Mouse (Mus musculus) spleen, embryonic (tissue): ENCODE data around the gene Trcg1.

Experiments
- CTCF ChIA-PET: fragments of 350-600 bp; sonication (Branson Sonifier 250); formaldehyde crosslinking; loops from one replicate; lab custom pipeline; 2022; lab: Charles Lee

Gene Trcg1

GRCm38 (mm10) chr9:57261913-57262794 lies 25.8 kb downstream of the Trcg1 start, which contains the start of gene 1700017B05Rik:
TSS of gene 1700017B05Rik (minus strand) at chr9:57262612.
- CTCF ChIA-PET: no interaction called here

- CTCF ChIA-PET: no interaction called here
Observed at GRCm38 (mm10) chr9:57262795-57263684, 26.7 kb downstream of the Trcg1 start.

DNA sequence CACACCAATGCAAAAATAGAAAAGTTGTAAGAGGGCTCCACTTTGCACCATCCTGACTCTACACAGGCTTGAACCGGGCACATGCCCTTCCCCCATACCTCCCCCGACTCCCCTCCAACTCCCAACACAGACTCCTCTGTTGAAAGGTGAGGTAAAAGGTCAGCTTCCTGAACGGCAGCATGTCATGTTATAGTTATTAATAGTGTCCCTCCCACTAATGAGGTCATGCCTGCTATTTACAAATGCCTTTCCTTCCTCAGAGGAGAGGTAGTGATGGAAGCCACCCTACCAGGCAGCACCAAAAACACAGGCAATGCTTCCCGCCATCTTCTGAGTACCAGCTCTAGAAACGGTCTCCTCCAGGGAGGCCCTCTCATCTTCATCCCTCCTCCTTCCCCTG lies 28.8 kb downstream of the Trcg1 start:
- CTCF ChIA-PET: no interaction called here

DNA sequence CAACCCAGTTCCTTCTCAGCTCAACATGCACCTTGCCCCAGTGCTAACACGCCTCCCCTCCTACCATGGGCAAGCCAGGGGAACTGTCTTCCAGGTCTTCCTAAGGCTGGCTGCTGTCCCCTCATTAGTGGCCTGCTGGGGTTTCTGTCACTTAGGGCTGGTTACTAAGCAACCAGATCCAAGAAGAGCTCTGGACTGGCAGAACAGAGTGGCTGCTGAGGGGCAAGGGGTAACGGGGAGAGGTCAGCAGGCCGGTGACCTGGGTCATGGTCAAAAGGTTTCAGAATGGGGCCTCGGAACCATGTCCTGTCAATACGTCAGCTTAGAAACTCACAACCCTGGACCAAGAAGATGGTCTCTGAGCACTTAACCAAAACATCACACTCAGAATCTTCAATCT lies 31.1 kb downstream of the Trcg1 start:
- CTCF ChIA-PET: no interaction called here

- CTCF ChIA-PET: interaction anchor here (0.6 to 0.7 kb wide), 2 partner anchors 14 to 171 kb away, joined by 3 to 10 read pairs; no protein-coding TSS in a partner anchor
Observed at GRCm38 (mm10) chr9:57268078-57268477, 31.7 kb downstream of the Trcg1 start.

DNA sequence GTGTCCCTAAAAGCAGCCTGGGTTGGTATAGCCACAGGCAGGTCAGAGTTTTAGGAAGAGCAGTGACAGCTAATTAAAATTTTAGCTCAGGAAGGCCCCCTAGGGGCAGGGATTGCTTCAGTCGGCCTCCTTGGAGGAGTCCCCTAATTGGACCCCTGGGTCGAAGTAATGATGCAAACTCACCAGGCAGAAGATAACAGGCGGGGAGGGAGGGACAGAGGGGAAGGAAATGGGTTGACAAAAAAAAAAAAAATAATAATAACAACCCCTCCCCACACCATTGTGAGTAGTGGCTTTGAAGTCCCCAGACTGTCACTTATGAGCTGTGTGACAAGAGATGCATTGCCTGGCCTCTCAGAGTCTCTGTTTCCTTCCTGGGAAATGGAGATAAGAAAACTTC lies 32.2 kb downstream of the Trcg1 start:
- CTCF ChIA-PET: interaction anchor here (0.6 to 0.7 kb wide), 3 partner anchors 13 to 554 kb away, joined by 3 to 10 read pairs (median 7); no protein-coding TSS in a partner anchor

GRCm38 (mm10) chr9:57269384-57269783 lies 33.0 kb downstream of the Trcg1 start:
- CTCF ChIA-PET: interaction anchor here (0.7 kb wide), 2 partner anchors 96 to 553 kb away, joined by 3 to 7 read pairs; no protein-coding TSS in a partner anchor

DNA sequence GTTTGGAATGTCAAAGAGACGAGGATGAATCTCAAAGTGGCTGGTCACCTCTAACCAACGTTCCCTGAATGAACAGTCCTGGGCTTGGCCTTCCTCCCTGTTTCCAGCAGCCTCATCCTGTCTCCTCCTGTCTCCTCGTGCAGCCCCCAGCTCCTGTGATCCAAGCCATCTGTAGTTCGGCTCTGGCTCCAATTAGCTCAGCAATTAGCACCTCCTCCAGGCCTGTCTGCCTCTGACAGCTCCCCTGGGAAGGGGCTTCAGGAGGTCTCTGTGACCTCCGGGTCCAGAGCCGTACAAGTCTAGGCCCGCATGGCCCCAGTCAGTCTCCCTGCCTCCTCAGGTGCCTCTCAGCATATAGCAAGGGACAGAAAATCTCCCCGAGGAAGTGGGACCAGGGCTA lies 34.0 kb downstream of the Trcg1 start:
- CTCF ChIA-PET: no interaction called here

GRCm38 (mm10) chr9:57271081-57271480 lies 34.7 kb downstream of the Trcg1 start:
- CTCF ChIA-PET: no interaction called here

DNA sequence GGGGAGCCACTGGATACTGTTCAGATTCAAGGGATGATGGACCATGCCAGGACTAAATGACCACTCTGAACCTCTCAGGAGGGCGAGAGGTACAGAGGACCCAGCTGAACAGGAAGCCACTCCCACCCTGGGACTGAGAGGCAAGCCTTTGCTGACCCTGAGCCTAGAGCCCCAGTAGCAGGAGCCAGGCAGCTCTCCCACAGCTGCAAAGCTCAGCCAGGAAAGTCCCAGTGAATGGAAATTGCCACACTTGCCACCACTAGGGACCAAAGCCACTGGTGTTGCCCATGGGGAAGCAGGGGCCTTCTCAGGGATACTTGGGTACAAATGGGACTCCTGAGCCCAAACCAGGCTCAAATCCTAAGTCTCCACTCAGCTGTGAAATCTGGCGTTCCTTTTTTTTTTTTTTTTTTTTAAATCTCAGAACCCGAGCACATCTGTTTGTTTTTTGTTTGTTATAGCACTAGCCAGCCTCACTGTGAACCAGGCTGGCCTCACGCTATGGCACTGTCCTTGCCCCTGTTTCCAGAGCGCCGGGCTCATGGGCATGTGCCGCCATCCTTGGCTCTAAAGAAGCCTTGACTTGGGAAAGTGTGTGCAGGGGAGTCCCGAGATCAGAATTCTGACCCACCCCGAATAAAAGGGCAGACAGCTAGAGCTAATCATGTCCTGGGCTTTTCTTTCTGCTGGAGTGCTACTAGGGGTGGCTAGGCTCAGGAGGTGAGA lies 35.6 kb downstream of the Trcg1 start:
- CTCF ChIA-PET: interaction anchor here (0.6 to 0.7 kb wide), 2 partner anchors 57 to 300 kb away, joined by 3 to 15 read pairs; no protein-coding TSS in a partner anchor

- CTCF ChIA-PET: interaction anchor here (0.6 to 0.7 kb wide), 2 partner anchors 65 to 72 kb away, joined by 3 to 5 read pairs; no protein-coding TSS in a partner anchor
Observed at GRCm38 (mm10) chr9:57272902-57273804, 36.8 kb downstream of the Trcg1 start.

DNA sequence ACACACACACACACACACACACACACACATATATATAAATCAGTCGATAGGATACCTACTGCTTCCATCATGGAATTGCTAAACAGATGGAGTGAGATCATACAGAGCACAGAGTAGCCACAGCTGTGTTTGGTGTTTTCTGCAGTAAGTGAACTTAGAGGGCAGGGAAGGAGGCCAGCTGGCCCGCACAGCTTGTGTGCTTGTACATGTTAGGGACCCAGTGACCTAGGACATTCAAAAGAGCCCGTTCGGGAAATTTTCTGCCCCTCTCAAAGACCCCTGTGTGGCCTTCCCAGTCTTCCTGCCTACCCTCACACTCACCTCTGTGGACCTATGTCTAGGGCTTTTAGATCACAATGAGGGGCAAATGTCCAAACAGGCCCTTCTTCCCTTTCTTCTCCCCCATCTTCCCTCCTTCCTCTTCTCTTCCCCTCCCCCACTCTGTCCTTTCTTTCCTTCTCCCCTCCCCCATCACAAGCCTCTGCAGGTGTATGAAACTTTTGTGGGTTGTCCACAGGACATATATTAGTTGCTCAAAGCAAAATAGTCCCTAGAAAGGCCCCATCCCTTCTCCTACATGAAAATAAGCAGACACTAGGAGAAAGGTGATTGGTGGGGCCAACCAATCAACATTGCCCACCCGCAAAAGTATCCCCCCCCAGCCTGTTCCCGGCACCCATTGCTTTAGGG lies 37.6 kb downstream of the Trcg1 start:
- CTCF ChIA-PET: interaction anchor here (0.5 to 0.7 kb wide), 3 partner anchors 27 to 71 kb away, joined by 3 to 5 read pairs (median 3); no protein-coding TSS in a partner anchor

DNA sequence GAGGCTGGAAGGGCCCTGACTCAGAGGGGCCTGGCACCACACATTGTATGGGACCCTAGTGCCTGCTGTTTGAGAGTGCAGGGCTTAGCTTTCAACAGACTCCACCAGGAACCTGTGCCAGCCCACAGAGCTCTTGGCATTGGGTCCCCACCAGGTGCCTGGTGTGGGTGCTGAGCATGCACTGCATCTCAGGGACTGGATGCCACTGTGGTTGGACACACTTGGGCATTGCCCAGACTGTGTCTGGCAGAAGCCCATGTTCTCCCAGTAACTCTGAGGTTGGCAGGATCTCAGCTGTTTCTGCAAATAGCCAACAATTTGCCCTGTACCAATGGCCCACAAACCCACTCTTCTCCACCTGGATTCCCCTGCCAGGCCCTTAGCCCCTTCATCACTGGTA lies 40.0 kb downstream of the Trcg1 start:
- CTCF ChIA-PET: no interaction called here

- CTCF ChIA-PET: no interaction called here
Observed at GRCm38 (mm10) chr9:57278268-57278667, 41.9 kb downstream of the Trcg1 start.

GRCm38 (mm10) chr9:57279441-57279840 lies 43.1 kb downstream of the Trcg1 start:
- CTCF ChIA-PET: interaction anchor here (0.5 kb wide), 1 partner anchor 558 kb away, joined by 3 read pairs; no protein-coding TSS in a partner anchor

DNA sequence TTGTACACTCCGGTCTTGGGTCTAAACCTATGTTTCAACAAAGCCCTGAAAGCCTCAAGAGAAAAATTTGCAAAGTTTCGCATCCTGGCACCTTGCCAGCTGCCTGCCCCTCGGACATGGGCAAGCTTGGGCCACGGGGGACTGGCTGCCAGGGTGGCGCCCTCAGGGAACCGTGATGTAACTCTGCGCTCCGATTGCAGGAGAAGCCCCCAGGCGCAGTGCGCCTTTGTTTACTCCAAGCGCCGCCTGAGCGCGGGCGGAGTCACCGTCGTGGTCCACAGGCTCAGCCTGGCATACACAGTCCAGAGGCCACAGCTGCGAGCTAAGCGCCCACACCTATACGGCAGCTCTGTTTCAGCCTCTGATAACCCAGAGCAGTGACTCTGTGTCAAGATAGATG lies 45.2 kb downstream of the Trcg1 start:
- CTCF ChIA-PET: interaction anchor here (0.7 kb wide), 1 partner anchor 13 kb away, joined by 3 read pairs; no protein-coding TSS in a partner anchor

GRCm38 (mm10) chr9:57282686-57283085 lies 46.3 kb downstream of the Trcg1 start:
- CTCF ChIA-PET: no interaction called here

- CTCF ChIA-PET: no interaction called here
Observed at GRCm38 (mm10) chr9:57283311-57283710, 47.0 kb downstream of the Trcg1 start.

- CTCF ChIA-PET: no interaction called here
Observed at GRCm38 (mm10) chr9:57287183-57287582, 50.8 kb downstream of the Trcg1 start.
